Mouse (Mus musculus): ENCODE results near the gene Pigu.

DNA sequence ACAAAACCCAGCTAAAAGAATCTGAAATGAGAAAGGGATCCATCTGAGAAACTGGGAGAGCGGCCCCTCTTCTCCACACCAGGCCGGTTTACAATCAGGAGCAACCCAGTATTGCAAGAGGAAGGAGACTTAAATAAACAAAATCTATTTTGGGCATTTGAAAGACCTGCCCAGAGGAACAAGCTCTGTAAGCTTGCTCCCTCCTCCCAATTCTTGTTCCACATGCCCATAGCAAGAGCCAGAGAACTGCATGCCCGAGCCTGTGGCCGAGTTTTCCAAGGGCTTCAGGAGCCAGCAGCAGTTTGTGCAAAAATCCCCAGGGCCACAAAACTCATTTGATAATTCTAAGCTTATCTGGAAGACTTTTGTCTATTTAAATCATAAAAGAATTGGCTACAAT, 57.7 kb downstream of the Pigu start:
- TF ChIP-seq EP300 (IDR thresholded peaks at IDR 0.05), result peak; percentile 39; the same call in 1 of the 2 replicates
- TF ChIP-seq CTCF (IDR thresholded peaks at IDR 0.05), result no peak
